17 mouse cellular contexts compared by ENCODE assay signal in genomic region chr11:78950365-78950764, GRCm38 (mm10). TPM values are rescaled to one million over a fixed set of nuclear protein-coding genes. Genes with fewer than 3 reads are reported as not detected.
DNase-seq lines count a peak whose midpoint lies in the region; ATAC-seq and TF ChIP-seq lines count a peak whose summit lies in the region.
"Had no signal": no experiment of that assay in that cellular context is flagged by ENCODE, and none has a peak within 500 bp of the region (broad histone marks: within the 10 kb centered on the region; RNA-seq: fewer than 3 reads in every experiment).

No protein-coding gene starts in this region.

- ATAC-seq in liver, postnatal 0 days, result no peak
- ATAC-seq in liver, embryonic 11.5 days (replicated peaks; ENCODE audit: low FRiP score), result no peak
- ATAC-seq in midbrain, embryonic 16.5 days, result no peak
- ATAC-seq: midbrain, embryonic 13.5 days had no signal

- no peaks in the 10 kb centered on the region for H3K9me3 ChIP-seq in liver, postnatal 0 days (ENCODE audit: low read length)
- H3K9me3 ChIP-seq in liver, embryonic 11.5 days (ENCODE audit: control insufficient read depth, low read length), result no peaks in the 10 kb centered on the region
- H3K9me3 ChIP-seq in midbrain, embryonic 16.5 days (replicated peaks; ENCODE audit: control insufficient read depth, low read length, poor library complexity, severe bottlenecking), result no peaks in the 10 kb centered on the region
- H3K9me3 ChIP-seq: G1E; limb, embryonic 13.5 days; lung, embryonic 15.5 days; midbrain, embryonic 13.5 days had no signal

- intact Hi-C loops in left cerebral cortex, adult 2 months (cut with DNase I), result no loop called here

- H3K9ac ChIP-seq in liver, postnatal 0 days (replicated peaks), result no peak overlapping the region
- H3K9ac ChIP-seq in liver, embryonic 11.5 days (ENCODE audit: low read depth, low read length), result no peak overlapping the region
- no peak overlapping the region for H3K9ac ChIP-seq in midbrain, embryonic 16.5 days (ENCODE audit: low read depth, low read length)
- H3K9ac ChIP-seq: limb, embryonic 13.5 days; lung, embryonic 15.5 days; midbrain, embryonic 13.5 days had no signal

- no peak overlapping the region for H3K27ac ChIP-seq in liver, postnatal 0 days (ENCODE audit: low read depth)
- H3K27ac ChIP-seq in liver, embryonic 11.5 days (ENCODE audit: low read depth, low read length), result no peak overlapping the region
- H3K27ac ChIP-seq in midbrain, embryonic 16.5 days (ENCODE audit: low read length), result no peak overlapping the region
- H3K27ac ChIP-seq in left cerebral cortex, adult 2 months, result no peak overlapping the region
- H3K27ac ChIP-seq: limb, embryonic 13.5 days; lung, embryonic 15.5 days; midbrain, embryonic 13.5 days had no signal

- H3K4me2 ChIP-seq in liver, postnatal 0 days (ENCODE audit: low read depth, low read length), result no peak overlapping the region
- no peak overlapping the region for H3K4me2 ChIP-seq in liver, embryonic 11.5 days
- no peak overlapping the region for H3K4me2 ChIP-seq in midbrain, embryonic 16.5 days (ENCODE audit: low read length)
- H3K4me2 ChIP-seq: heart, embryonic 11.5 days; limb, embryonic 13.5 days; lung, embryonic 15.5 days; midbrain, embryonic 13.5 days had no signal

- whole genome bisulfite sequencing in liver, postnatal 0 days (ENCODE audit: insufficient replicate concordance), result 56% methylated on average over 8 of the region's 8 CpGs
- 79% methylated on average over 8 of the region's 8 CpGs for WGBS in liver, embryonic 11.5 days
- 87% methylated on average over 8 of the region's 8 CpGs for WGBS in midbrain, embryonic 16.5 days

- no peak overlapping the region for H3K4me3 ChIP-seq in liver, postnatal 0 days (ENCODE audit: low read depth, low read length)
- H3K4me3 ChIP-seq in liver, embryonic 11.5 days (ENCODE audit: low read depth, low read length), result no peak overlapping the region
- H3K4me3 ChIP-seq in midbrain, embryonic 16.5 days (ENCODE audit: low read depth, low read length), result no peak overlapping the region
- H3K4me3 ChIP-seq in left cerebral cortex, adult 2 months, result no peak overlapping the region
- H3K4me3 ChIP-seq: erythroblast, embryonic 14.5 days; limb, embryonic 13.5 days; lung, embryonic 15.5 days; midbrain, embryonic 13.5 days had no signal

- H3K4me1 ChIP-seq in liver, postnatal 0 days (ENCODE audit: insufficient read depth), result no peaks in the 10 kb centered on the region
- H3K4me1 ChIP-seq in liver, embryonic 11.5 days (replicated peaks; ENCODE audit: control insufficient read depth, insufficient read depth, low read length), result no peaks in the 10 kb centered on the region
- H3K4me1 ChIP-seq in midbrain, embryonic 16.5 days (ENCODE audit: control insufficient read depth, insufficient read depth, low read length), result 0 out of 2 replicates have a peak, but pooled peaks cover 2% of the 10 kb centered on the region
- H3K4me1 ChIP-seq: lung, embryonic 15.5 days had no signal

- no peaks in the 10 kb centered on the region for H3K36me3 ChIP-seq in liver, postnatal 0 days (replicated peaks; ENCODE audit: insufficient read depth, low read length)
- no peaks in the 10 kb centered on the region for H3K36me3 ChIP-seq in liver, embryonic 11.5 days (ENCODE audit: control insufficient read depth, insufficient read depth, low read length)
- no peaks in the 10 kb centered on the region for H3K36me3 ChIP-seq in midbrain, embryonic 16.5 days (ENCODE audit: control insufficient read depth, insufficient read depth, low read length)
- H3K36me3 ChIP-seq: G1E; limb, embryonic 13.5 days; lung, embryonic 15.5 days; midbrain, embryonic 13.5 days had no signal

- peaks cover 14% of the 10 kb centered on the region for H3K27me3 ChIP-seq in liver, postnatal 0 days (ENCODE audit: insufficient read depth, low read length)
- peaks cover 18% of the 10 kb centered on the region for H3K27me3 ChIP-seq in liver, embryonic 11.5 days (replicated peaks; ENCODE audit: control insufficient read depth, insufficient read depth, low read length)
- H3K27me3 ChIP-seq in midbrain, embryonic 16.5 days (ENCODE audit: control insufficient read depth, insufficient read depth, low read depth, low read length), result peaks cover 7% of the 10 kb centered on the region

- TF ChIP-seq CTCF in liver, postnatal 0 days (IDR thresholded peaks at IDR 0.05; ENCODE audit: low read depth), result no peak
- TF ChIP-seq CTCF in left cerebral cortex, adult 2 months (IDR thresholded peaks at IDR 0.05), result no peak

- TF ChIP-seq EP300 in liver, postnatal 0 days (IDR thresholded peaks at IDR 0.05; ENCODE audit: low read depth), result no peak

- peak; percentile 51 for DNase-seq in liver, postnatal 0 days
- DNase-seq in liver, embryonic 11.5 days (ENCODE audit: low spot score), result no peak
- DNase-seq in NIH3T3 (ENCODE audit: low read depth), result peak; percentile 97
- DNase-seq in adrenal gland, postnatal 25 days, result peak; percentile 71
- DNase-seq in lung, postnatal 36 days, result peak; percentile 52
- DNase-seq in left cerebral cortex, adult 2 months (ENCODE audit: extremely low spot score in 1 of 2, low spot score in 2 of 2), result no peak
- no peak for DNase-seq in kidney, postnatal 10 days
- DNase-seq: cerebellum, adult 9-10 months; gastrocnemius, postnatal 14 days; kidney, adult 9 months had no signal

RNA-seq across cellular contexts. Expression of gene Nos2, which starts 29.8 kb away (rescaled TPM):
- not detected in 2 replicates for polyA plus RNA-seq in liver, postnatal 0 days (2015; fragmentation: Nextera tagmentation; extraction: Ambion mirVana)
- polyA plus RNA-seq in liver, embryonic 11.5 days (2014; fragmentation: Nextera tagmentation; extraction: Ambion mirVana), result 0.21 and 0.38 TPM in 2 replicates
- 2.0 and 2.4 TPM in 2 replicates for total RNA-seq in adrenal gland, postnatal 25 days (2021)
- 0.87 and 1.1 TPM in 2 replicates for polyA plus RNA-seq in midbrain, embryonic 16.5 days (2015; fragmentation: Nextera tagmentation; extraction: Ambion mirVana)
- total RNA-seq in left cerebral cortex, adult 2 months (2021), result under 1 TPM; 0.28 to 0.43 TPM
- total RNA-seq: G1E had no signal
- polyA plus RNA-seq: erythroblast, embryonic 14.5 days; G1E had no signal

RNA-seq across cellular contexts. Expression of gene Lgals9, which starts 34.4 kb away (rescaled TPM):
- 361 and 373 TPM in 2 replicates for polyA plus RNA-seq in liver, postnatal 0 days (2015; fragmentation: Nextera tagmentation; extraction: Ambion mirVana)
- polyA plus RNA-seq in liver, embryonic 11.5 days (2014; fragmentation: Nextera tagmentation; extraction: Ambion mirVana), result 44.1 and 47.1 TPM in 2 replicates
- total RNA-seq in adrenal gland, postnatal 25 days (2021), result 18.5 and 21.8 TPM in 2 replicates
- 7.6 and 8.0 TPM in 2 replicates for polyA plus RNA-seq in midbrain, embryonic 16.5 days (2015; fragmentation: Nextera tagmentation; extraction: Ambion mirVana)
- total RNA-seq in left cerebral cortex, adult 2 months (2021), result 1 to 10 TPM; 4.2 to 5.5 TPM

Comparison
In these comparisons a context has a peak if more than half of its experiments do, and no peak if none do; other contexts are left out.
1. DNase-seq: peak in liver, postnatal 0 days (single experiment), NIH3T3 (single experiment), adrenal gland, postnatal 25 days (single experiment) and lung, postnatal 36 days (single experiment); none in liver, embryonic 11.5 days (single experiment), left cerebral cortex, adult 2 months (0 of 2) and kidney, postnatal 10 days (single experiment).